Mouse (Mus musculus): Measurements from ENCODE around the gene Spats2. TPM values are rescaled to one million over a fixed set of nuclear protein-coding genes. Genes with fewer than 3 reads are reported as not detected.

Gene Spats2
- polyA plus RNA-seq, 1 experiment from 2014 or later: 51.0 TPM

DNA sequence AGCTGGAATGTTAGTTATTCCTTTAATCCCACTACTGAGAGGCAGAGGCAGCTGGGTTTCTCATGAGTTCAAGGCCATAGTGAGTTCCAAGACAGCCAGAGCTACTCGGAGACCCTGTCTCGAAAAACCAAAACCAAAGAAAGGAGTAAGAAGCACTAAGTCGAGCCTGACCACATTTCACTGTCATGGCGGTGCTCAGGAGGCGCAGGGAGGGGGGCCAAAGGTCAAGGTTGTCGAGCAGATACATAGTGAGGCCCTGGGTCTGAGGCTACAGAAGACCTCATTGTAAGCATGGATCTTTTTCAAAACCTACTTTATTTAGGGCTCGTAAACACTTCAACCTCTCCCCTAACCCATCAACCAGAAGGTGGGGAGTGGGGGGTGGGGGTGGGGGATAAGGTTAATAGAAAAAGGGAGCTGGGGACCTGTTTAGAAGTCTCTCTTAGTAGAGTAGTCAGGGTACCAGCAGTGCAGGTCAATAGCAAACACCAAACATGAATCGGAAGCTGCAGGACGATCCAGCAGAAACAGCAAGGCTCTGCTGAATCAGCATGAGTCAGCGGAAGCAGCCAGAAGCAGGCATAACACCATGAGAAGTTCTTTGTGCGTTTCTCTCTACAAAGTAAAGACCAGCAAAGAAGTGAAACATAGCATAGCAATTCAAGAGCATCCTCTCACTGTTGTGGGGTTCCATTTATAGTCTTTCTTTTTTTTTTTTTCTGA is 90.2 kb downstream of the Spats2 start:
- Histone ChIP-seq H3K4me2 (no peak overlapping the region), H3K9me3 (no peaks in the 10 kb centered on the region), H3K9ac (no peak overlapping the region), H3K36me3 (peaks cover 39% of the 10 kb centered on the region), H3K4me1 (no peaks in the 10 kb centered on the region), H3K27ac (no peak overlapping the region), H3K27me3 (peaks cover 13% of the 10 kb centered on the region), H3K4me3 (no peak overlapping the region)
- ATAC-seq (ENCODE audit: insufficient number of reproducible peaks, insufficient read depth, low FRiP score, low TSS enrichment, low read depth): no peak
- WGBS: 85% methylated on average over 11 of the region's 11 CpGs

DNA sequence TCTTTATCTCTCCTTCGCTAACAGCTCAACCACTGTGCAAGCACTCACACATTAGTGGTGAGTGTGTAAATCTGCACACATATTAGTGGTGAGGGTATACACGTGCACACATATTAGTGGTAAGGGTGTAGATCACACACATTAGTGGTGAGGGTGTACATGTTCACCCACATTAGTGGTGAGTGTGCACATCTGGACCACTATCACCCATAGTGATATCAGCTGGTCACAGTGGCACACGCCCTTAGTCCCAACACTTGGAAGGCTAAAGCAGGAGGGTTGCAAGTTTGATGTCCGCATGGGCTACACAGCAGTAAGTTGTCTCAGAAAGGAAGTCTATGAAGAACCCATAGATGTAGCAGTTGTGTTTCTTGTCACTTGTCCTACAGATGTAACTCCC is 91.9 kb downstream of the Spats2 start:
- peaks cover 23% of the 10 kb centered on the region for H3K36me3 ChIP-seq
- H3K9ac ChIP-seq: no peak overlapping the region
- H3K4me2 ChIP-seq: no peak overlapping the region
- ATAC-seq (ENCODE audit: insufficient number of reproducible peaks, insufficient read depth, low FRiP score, low TSS enrichment, low read depth): no peak
- H3K4me1 ChIP-seq: peaks cover 15% of the 10 kb centered on the region
- 89% methylated on average over 4 of the region's 4 CpGs for WGBS
- no peak overlapping the region for H3K4me3 ChIP-seq
- H3K27me3 ChIP-seq: peaks cover 30% of the 10 kb centered on the region
- H3K27ac ChIP-seq: no peak overlapping the region
- H3K9me3 ChIP-seq: no peaks in the 10 kb centered on the region

DNA sequence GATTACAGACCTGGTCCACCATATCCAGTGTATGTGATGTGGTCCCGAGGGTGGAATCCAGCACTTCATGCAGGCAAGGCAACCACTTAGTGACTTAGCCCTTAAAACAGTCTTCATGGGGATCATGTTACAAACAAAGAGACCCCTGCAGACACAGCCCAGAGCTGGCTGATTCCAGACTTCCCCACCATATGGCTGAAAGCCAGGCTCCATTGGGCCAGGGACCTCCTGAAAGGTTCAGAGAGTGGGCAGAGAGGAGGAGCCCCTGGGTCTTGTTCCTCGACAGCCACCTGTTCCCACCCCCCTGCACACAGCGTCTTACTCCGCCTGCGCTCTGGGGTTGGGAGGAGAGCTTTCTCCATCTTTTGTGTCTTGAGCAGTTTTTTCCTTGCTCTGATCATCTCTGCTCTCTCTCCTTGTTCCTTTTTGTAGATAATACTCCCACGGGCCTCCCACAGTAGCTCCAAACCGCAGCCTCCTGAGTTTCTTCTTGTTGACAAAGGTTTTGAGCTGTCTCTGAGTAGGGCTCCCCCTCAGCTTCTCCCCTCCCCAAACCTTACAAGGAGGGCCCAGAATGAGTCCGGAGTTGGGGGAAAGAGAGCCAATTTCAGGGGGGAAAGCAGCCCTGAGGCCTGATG is 95.7 kb downstream of the Spats2 start:
- H3K9ac ChIP-seq: no peak overlapping the region
- H3K36me3 ChIP-seq: no peaks in the 10 kb centered on the region
- 6% methylated on average over 8 of the region's 8 CpGs for WGBS
- peak overlapping the region; percentile 20; the same call in 1 of the 2 replicates for H3K4me2 ChIP-seq
- H3K9me3 ChIP-seq: no peaks in the 10 kb centered on the region
- H3K27ac ChIP-seq: no peak overlapping the region
- 0 out of 2 replicates have a peak, but pooled peaks have one; percentile 12 for ATAC-seq (ENCODE audit: insufficient number of reproducible peaks, insufficient read depth, low FRiP score, low TSS enrichment, low read depth)
- H3K4me1 ChIP-seq: peaks cover 53% of the 10 kb centered on the region
- no peak overlapping the region for H3K4me3 ChIP-seq
- H3K27me3 ChIP-seq: peaks cover 68% of the 10 kb centered on the region

DNA sequence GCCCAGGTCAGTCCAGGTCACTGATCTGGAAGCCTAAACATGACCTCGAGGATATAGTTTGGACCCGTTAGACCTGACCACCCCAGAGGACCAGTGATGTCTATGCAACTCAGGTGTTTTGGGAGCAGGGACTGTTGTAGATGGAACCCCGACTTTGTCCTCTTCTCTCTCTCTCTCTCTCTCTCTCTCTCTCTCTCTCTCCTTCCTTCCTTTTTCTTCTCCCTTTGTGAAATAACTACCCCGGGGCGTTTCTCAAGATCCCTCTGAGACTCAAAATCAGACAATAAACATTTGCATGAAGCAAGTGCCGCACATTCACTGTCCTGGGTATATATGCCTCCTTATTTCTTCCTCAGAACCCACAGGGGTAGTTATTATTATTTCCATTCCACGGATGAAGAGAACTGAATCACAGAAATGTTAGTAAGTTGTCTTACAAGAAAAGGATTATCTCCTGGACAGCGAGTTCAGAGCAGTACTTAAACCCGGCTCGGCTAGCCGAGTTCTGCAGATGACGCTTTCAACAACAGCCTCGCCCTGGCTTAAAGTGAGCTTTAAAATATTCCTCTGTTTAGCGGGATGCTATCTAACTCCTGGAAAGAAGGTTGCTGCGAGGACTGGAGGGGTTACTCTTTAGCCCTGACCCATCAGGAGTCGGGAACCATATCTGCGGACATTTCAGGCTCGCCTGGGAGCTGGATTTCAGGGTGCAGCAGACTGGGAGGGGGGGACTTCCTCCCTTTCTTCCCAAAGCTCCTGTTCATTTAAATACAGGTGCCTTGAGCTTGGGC is 97.3 kb downstream of the Spats2 start:
- Histone ChIP-seq H3K9me3 (no peaks in the 10 kb centered on the region), H3K4me3 (peak overlapping the region; percentile 53), H3K9ac (peak overlapping the region; percentile 65), H3K4me2 (peak overlapping the region; percentile 87), H3K27ac (no peak overlapping the region), H3K4me1 (peaks cover 56% of the 10 kb centered on the region), H3K36me3 (no peaks in the 10 kb centered on the region), H3K27me3 (peaks cover 84% of the 10 kb centered on the region)
- 4% methylated on average over 18 of the region's 18 CpGs for WGBS
- no peak for ATAC-seq (ENCODE audit: insufficient number of reproducible peaks, insufficient read depth, low FRiP score, low TSS enrichment, low read depth)

DNA sequence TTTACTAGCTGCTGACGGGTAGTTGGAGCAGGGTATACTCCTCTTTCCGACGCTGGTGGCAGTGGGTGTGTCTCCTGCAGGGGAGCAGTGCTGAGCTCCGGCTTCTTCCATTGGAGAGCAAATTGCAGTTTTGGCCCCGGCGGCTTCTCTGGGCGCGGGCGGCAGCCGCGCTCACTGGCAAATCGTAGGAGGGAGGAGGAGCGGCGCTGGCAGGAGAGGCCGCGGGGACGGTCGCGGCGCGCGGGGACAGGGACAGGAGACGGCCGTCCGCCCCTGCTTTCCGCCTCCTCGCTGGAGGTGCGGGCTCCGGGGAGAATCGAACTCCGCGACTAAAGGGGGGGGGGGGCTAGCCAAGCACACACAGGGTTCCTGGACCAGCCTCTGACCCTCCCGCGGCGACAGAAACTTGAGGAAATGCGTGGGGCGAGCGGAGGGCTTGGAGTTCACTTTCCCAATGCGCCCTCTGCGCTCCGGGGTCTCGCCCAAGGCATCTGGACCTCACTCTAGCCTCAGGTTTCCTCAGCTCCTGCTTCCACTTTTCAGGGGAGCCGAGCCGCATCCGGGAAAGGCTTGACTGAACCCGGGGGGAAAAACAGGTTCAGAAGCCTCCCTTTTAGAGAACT is 98.0 kb downstream of the Spats2 start:
- Histone ChIP-seq H3K4me1 (peaks cover 56% of the 10 kb centered on the region), H3K9ac (peak overlapping the region; percentile 65), H3K4me3 (peak overlapping the region; percentile 53), H3K4me2 (peak overlapping the region; percentile 87), H3K27me3 (peaks cover 91% of the 10 kb centered on the region), H3K36me3 (no peaks in the 10 kb centered on the region), H3K9me3 (no peaks in the 10 kb centered on the region), H3K27ac (no peak overlapping the region)
- WGBS: 1% methylated on average over 46 of the region's 46 CpGs
- ATAC-seq (ENCODE audit: insufficient number of reproducible peaks, insufficient read depth, low FRiP score, low TSS enrichment, low read depth): no peak

DNA sequence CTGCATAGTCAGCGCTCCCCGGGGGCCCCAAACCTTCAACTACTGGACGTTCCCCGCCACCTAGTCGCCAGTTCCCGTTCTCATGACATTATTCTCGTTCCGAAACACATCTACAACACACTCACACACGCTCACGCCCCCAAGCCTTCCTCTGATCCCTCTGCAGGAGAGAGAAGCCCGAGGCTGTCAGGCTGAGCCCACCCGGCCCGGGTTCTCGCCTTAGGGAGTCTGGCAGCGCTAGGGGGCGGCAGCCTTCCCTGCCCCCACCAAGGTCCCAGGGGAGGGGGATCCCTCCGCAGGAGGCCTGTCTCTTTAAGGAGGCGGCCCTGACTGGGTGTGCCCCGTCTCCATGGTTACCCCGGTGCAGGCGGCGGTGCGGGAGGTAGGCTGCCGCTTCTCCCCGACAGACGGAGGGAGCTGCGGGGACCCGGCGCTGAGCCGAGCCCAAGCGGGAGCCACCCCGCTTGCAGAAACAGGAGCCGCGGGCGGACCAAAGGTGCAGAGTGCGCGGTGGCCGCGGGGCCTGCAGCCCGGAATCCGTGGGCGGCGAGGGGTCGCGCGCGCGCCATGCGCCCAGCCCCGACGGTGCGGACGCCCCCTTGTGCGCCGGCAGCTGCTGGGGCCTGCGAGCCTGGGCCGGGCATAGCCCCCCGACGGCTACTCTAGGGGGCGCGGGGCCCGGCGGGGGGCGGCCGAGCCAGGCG is 98.6 kb downstream of the Spats2 start, which contains the start of gene Kcnh3:
TSS of gene Kcnh3 (plus strand) at position 654 of the 704 bp plus-strand sequence.
- H3K4me1 ChIP-seq: peaks cover 56% of the 10 kb centered on the region
- whole genome bisulfite sequencing: under 1% methylated on average over 62 of the region's 66 CpGs
- ATAC-seq (ENCODE audit: insufficient number of reproducible peaks, insufficient read depth, low FRiP score, low TSS enrichment, low read depth): 0 out of 2 replicates have a peak, but pooled peaks have one; percentile 44

DNA sequence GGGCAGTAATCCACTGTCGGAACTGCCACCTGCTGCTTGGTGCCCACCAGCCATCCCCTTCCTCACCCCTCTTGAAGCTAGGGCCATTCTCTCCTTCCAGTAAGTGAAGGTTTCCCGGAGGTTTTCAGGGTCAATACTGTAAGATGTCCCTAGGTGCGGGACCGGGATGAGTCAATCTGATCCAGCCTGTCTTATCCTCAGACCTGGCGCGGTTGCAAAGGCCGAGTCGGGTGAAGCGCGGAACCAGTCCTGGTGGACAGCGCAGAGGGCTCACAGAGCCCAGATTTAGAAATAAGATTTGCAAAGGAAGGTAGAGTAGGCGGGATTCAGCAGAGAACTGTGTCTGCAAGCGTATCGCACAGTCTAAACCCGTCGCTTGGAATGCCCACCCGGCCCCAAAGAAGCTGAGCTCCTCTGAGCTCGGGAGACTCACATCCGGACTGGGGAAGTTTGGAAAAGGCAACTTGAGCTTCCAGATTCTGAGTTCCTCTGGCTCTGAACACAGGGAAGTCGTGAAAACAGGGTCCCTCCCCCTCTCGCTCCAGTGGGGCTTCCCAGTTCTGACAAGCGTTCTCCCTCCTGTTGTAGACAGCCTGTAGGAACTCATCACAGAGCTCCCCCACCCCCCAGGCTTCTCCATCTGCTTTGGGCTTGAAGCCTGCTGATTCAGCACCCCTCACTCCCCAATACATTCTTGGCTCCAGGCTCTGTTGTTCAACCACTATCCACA is 99.5 kb downstream of the Spats2 start:
- peaks cover 56% of the 10 kb centered on the region for H3K4me1 ChIP-seq
- peak overlapping the region; percentile 53 for H3K4me3 ChIP-seq
- H3K27ac ChIP-seq: 0 out of 2 replicates have a peak overlapping the region, but pooled peaks have one; percentile 7
- peaks cover 98% of the 10 kb centered on the region for H3K27me3 ChIP-seq
- ATAC-seq (ENCODE audit: insufficient number of reproducible peaks, insufficient read depth, low FRiP score, low TSS enrichment, low read depth): no peak
- peak overlapping the region; percentile 65; the same call in 1 of the 2 replicates for H3K9ac ChIP-seq
- no peaks in the 10 kb centered on the region for H3K9me3 ChIP-seq
- no peaks in the 10 kb centered on the region for H3K36me3 ChIP-seq
- under 1% methylated on average over 22 of the region's 22 CpGs for WGBS
- H3K4me2 ChIP-seq: peak overlapping the region; percentile 87

More for the DNA sequence above, 98.6 kb downstream of the Spats2 start, which contains the start of gene Kcnh3:
- peak within 1 kb of the TSS; percentile 65 for H3K9ac ChIP-seq
- H3K27me3 ChIP-seq: peaks cover 97% of the 10 kb centered on the region
- peak within 1 kb of the TSS; percentile 53 for H3K4me3 ChIP-seq
- no peaks in the 10 kb centered on the region for H3K9me3 ChIP-seq
- peak within 1 kb of the TSS; percentile 87 for H3K4me2 ChIP-seq
- H3K36me3 ChIP-seq: no peaks in the 10 kb centered on the region
- H3K27ac ChIP-seq: 0 out of 2 replicates have a peak within 1 kb of the TSS, but pooled peaks have one; percentile 7

DNA sequence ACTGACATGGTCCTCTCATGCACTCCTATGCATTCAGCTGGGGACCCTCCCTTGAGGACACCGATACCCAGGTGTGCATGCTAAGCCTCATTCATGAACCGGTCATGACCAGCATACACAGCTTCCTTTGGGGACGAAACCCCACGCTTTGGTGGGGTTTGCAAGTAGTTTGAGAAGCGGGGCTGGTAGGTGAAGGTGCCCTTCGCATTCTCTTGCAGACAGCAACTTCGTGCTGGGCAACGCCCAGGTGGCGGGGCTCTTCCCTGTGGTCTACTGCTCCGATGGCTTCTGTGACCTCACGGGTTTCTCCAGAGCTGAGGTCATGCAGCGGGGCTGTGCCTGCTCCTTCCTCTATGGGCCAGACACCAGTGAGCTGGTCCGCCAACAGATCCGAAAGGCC is 100.4 kb downstream of the Spats2 start:
- peak overlapping the region; percentile 53 for H3K4me3 ChIP-seq
- H3K9ac ChIP-seq: 0 out of 2 replicates have a peak overlapping the region, but pooled peaks have one; percentile 65
- ATAC-seq (ENCODE audit: insufficient number of reproducible peaks, insufficient read depth, low FRiP score, low TSS enrichment, low read depth): no peak
- no peak overlapping the region for H3K27ac ChIP-seq
- WGBS: 19% methylated on average over 14 of the region's 14 CpGs
- no peaks in the 10 kb centered on the region for H3K36me3 ChIP-seq
- H3K9me3 ChIP-seq: no peaks in the 10 kb centered on the region
- peaks cover 54% of the 10 kb centered on the region for H3K4me1 ChIP-seq
- peak overlapping the region; percentile 87 for H3K4me2 ChIP-seq
- peaks cover 97% of the 10 kb centered on the region for H3K27me3 ChIP-seq

DNA sequence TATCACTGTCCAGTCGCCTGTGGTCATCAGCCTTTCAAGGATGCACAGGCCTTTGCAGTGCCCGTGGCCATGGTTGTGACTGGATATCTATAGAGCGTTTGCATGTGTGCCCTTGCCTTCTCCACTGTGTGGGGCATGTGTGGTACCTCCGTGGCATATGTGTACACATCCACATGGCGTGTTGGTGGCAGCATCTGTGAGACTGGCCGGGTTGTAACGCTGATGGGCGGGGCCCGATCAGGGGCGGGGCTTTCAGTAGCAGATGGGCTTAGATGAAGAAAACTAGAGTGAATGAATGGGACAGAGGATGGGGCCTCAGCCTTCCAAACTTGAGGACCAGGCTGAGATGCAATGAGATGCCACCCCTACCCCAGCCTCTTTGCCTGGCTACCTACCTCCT is 106.3 kb downstream of the Spats2 start:
- no peak for ATAC-seq (ENCODE audit: insufficient number of reproducible peaks, insufficient read depth, low FRiP score, low TSS enrichment, low read depth)
- no peaks in the 10 kb centered on the region for H3K9me3 ChIP-seq
- H3K27ac ChIP-seq: no peak overlapping the region
- no peak overlapping the region for H3K4me3 ChIP-seq
- H3K36me3 ChIP-seq: no peaks in the 10 kb centered on the region
- H3K4me2 ChIP-seq: no peak overlapping the region
- H3K27me3 ChIP-seq: peaks cover 62% of the 10 kb centered on the region
- 61% methylated on average over 10 of the region's 10 CpGs for WGBS
- no peak overlapping the region for H3K9ac ChIP-seq
- H3K4me1 ChIP-seq: no peaks in the 10 kb centered on the region

DNA sequence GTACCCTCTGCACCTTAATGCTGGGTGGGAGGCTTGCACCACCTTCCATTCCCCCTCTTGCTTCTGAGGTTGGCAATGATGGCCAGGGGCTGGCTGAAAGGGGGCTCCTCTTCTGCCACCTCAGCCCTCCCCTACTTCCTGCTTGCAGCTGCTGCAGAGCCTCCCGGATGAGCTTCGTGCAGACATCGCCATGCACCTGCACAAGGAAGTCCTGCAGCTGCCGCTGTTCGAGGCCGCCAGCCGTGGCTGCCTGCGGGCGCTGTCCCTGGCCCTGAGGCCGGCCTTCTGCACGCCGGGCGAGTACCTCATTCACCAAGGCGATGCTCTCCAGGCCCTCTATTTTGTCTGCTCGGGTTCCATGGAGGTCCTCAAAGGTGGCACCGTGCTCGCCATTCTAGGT is 108.0 kb downstream of the Spats2 start:
- 53% methylated on average over 17 of the region's 17 CpGs for WGBS
- no peaks in the 10 kb centered on the region for H3K9me3 ChIP-seq
- H3K9ac ChIP-seq: no peak overlapping the region
- no peak overlapping the region for H3K4me3 ChIP-seq
- H3K27ac ChIP-seq: no peak overlapping the region
- no peak overlapping the region for H3K4me2 ChIP-seq
- peaks cover 45% of the 10 kb centered on the region for H3K27me3 ChIP-seq
- no peaks in the 10 kb centered on the region for H3K36me3 ChIP-seq
- no peak for ATAC-seq (ENCODE audit: insufficient number of reproducible peaks, insufficient read depth, low FRiP score, low TSS enrichment, low read depth)
- H3K4me1 ChIP-seq: peaks cover 7% of the 10 kb centered on the region; the same call in 1 of the 2 replicates

All from embryonic facial prominence, embryonic 13.5 days (tissue).